Mouse (Mus musculus) myocyte (in vitro differentiated cells): ENCODE results near the gene Adamts18. TPM values are rescaled to one million over a fixed set of nuclear protein-coding genes. Genes with fewer than 3 reads are reported as not detected.

ENCODE experiments used
- H3K27me3 ChIP-seq: one replicate; pipeline ENCODE4 v1.6.1; 2011; ENCODE audit not compliant: control insufficient read depth, insufficient read depth, insufficient read length
- H3K36me3 ChIP-seq: one replicate; pipeline ENCODE4 v1.6.1; 2011; ENCODE audit not compliant: control insufficient read depth, insufficient read depth
- H3K4me2 ChIP-seq: one replicate; pipeline ENCODE4 v1.6.1; 2011; ENCODE audit warnings: low read depth, control low read depth
- H3K4me3 ChIP-seq: one replicate; pipeline ENCODE4 v1.5.1; 2011; ENCODE audit warnings: mild to moderate bottlenecking, control low read depth, moderate library complexity
- H3K79me2 ChIP-seq: one replicate; pipeline ENCODE4 v1.6.1; 2011; ENCODE audit not compliant: control insufficient read depth, insufficient read depth
- H3ac ChIP-seq: one replicate; pipeline ENCODE4 v1.6.1; 2011; ENCODE audit not compliant: control insufficient read depth, insufficient read length
- CEBPB ChIP-seq: IDR thresholded peaks from 2 replicates; pipeline ENCODE4 v1.6.1; 2011; ENCODE audit warnings: mild to moderate bottlenecking, moderate library complexity; ENCODE audit not compliant: poor library complexity, insufficient read depth, severe bottlenecking
- E2F4 ChIP-seq: IDR thresholded peaks from one replicate; pipeline ENCODE4 v1.6.1; 2011; ENCODE audit warnings: mild to moderate bottlenecking, control low read depth, moderate library complexity; ENCODE audit not compliant: insufficient read depth
- MAX ChIP-seq: IDR thresholded peaks from one replicate; pipeline ENCODE4 v1.6.1; 2011; ENCODE audit warnings: low read depth, mild to moderate bottlenecking, control low read depth
- MYOD1 ChIP-seq, 3 experiments: IDR thresholded peaks; one replicate each; pipeline ENCODE4 v1.6.1; 2011; ENCODE audit warnings: control low read depth in 2 of 3, low read depth in 2 of 3, mild to moderate bottlenecking in 2 of 3, moderate library complexity in 1 of 3; ENCODE audit not compliant: insufficient read length in 2 of 3, control insufficient read depth in 1 of 3
- MYOG ChIP-seq, 3 experiments: IDR thresholded peaks; one replicate each; pipeline ENCODE4 v1.6.1; 2011; ENCODE audit warnings: control low read depth in 2 of 3, low read depth in 2 of 3, mild to moderate bottlenecking in 2 of 3; ENCODE audit not compliant: insufficient read length in 2 of 3, control insufficient read depth in 1 of 3, insufficient read depth in 1 of 3
- POLR2A ChIP-seq: IDR thresholded peaks from one replicate; pipeline ENCODE4 v1.6.1; 2011; ENCODE audit warnings: low read depth, mild to moderate bottlenecking, control low read depth, moderate library complexity; ENCODE audit not compliant: insufficient read length
- POLR2AphosphoS2 ChIP-seq: IDR thresholded peaks from one replicate; pipeline ENCODE4 v1.6.1; 2011; ENCODE audit warnings: low read depth, control low read depth; ENCODE audit not compliant: insufficient read length
- REST ChIP-seq: IDR thresholded peaks from one replicate; pipeline ENCODE4 v1.6.1; 2011; ENCODE audit warnings: mild to moderate bottlenecking, control low read depth, moderate library complexity; ENCODE audit not compliant: insufficient read depth, insufficient read length
- SRF ChIP-seq: IDR thresholded peaks from one replicate; pipeline ENCODE4 v1.6.1; 2011; ENCODE audit warnings: low read depth; ENCODE audit not compliant: control insufficient read depth, insufficient read length
- TCF12 ChIP-seq: IDR thresholded peaks from one replicate; pipeline ENCODE4 v1.6.1; 2011; ENCODE audit warnings: mild to moderate bottlenecking, control low read depth; ENCODE audit not compliant: poor library complexity, insufficient read depth, severe bottlenecking
- TCF3 ChIP-seq: IDR thresholded peaks from one replicate; pipeline ENCODE4 v1.6.1; 2011; ENCODE audit warnings: low read depth, control low read depth; ENCODE audit not compliant: insufficient read length
- USF1 ChIP-seq: IDR thresholded peaks from one replicate; pipeline ENCODE4 v1.6.1; 2011; ENCODE audit warnings: low read depth, mild to moderate bottlenecking, control low read depth, moderate library complexity
- polyA plus RNA-seq: library from polyadenylated mRNA; unstranded; fragments of >200 nt; fragmentation: generic; extraction: Trizol; gene quantifications from one replicate; pipeline ENCODE4 v1.2.1, GENCODE M21; 2012; ENCODE audit warnings: missing spikeins

Gene Adamts18
- polyA plus RNA-seq, 1 experiment, result not detected

GRCm38 (mm10) chr8:113752349-113752748, 96.2 kb downstream of the Adamts18 start:
- no peak for TF ChIP-seq MYOD1 (IDR thresholded peaks at IDR 0.05; ENCODE audit: control insufficient read depth in 1 of 3, insufficient read length in 2 of 3, low read depth in 2 of 3)
- TF ChIP-seq E2F4, result no peak
- TF ChIP-seq CEBPB, result 0 out of 2 replicates have a peak, but pooled peaks have one; percentile 30
- no peak for TF ChIP-seq SRF
- no peak for TF ChIP-seq POLR2AphosphoS2
- no peak for TF ChIP-seq USF1
- no peak for TF ChIP-seq REST
- no peak for TF ChIP-seq POLR2A
- no peak for TF ChIP-seq TCF12
- no peaks in the 10 kb centered on the region for H3K79me2 ChIP-seq
- no peak overlapping the region for H3K4me3 ChIP-seq
- H3K4me2 ChIP-seq, result no peak overlapping the region
- no peaks in the 10 kb centered on the region for H3K27me3 ChIP-seq
- H3K36me3 ChIP-seq, result no peaks in the 10 kb centered on the region
- H3ac ChIP-seq, result no peak overlapping the region

DNA sequence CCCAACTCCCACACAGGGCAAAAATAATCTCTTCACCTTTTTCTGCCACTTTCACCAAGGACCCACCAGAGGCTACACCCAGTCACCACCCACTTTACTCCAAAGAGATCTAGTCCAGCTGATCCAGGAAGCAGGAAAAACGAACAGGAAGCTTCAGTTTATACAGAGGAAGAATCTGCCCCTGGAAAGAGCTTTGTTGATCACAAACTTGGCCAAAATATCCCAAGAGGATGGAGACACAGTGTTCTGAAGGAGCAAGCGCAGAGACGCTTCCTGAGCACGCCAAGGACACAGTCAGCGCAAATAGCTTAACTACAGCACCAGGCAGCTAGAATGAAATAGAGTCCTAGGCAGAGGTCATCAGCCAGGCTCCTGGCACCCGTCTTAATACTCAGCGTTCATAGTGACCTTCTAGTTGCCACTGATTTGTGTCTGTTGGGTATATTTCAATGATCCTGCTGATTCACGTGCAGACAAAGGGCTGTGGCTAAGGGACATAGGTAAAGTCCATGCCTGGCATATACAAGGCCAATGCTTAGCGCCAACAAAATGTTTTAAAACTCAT, 113.0 kb downstream of the Adamts18 start:
- no peaks in the 10 kb centered on the region for H3K36me3 ChIP-seq
- H3K79me2 ChIP-seq, result no peaks in the 10 kb centered on the region
- H3K4me3 ChIP-seq, result no peak overlapping the region
- H3K27me3 ChIP-seq, result no peaks in the 10 kb centered on the region
- H3ac ChIP-seq, result no peak overlapping the region
- TF ChIP-seq TCF12 (no peak), POLR2AphosphoS2 (no peak), POLR2A (no peak), TCF3 (no peak), USF1 (no peak), REST (no peak), MYOG (IDR thresholded peaks at IDR 0.05; ENCODE audit: control insufficient read depth in 1 of 3, insufficient read depth in 1 of 3, insufficient read length in 2 of 3, low read depth in 2 of 3) (no peak), E2F4 (no peak), CEBPB (no peak), SRF (no peak), MYOD1 (IDR thresholded peaks at IDR 0.05; ENCODE audit: control insufficient read depth in 1 of 3, insufficient read length in 2 of 3, low read depth in 2 of 3) (no peak), MAX (no peak)
- no peak overlapping the region for H3K4me2 ChIP-seq

DNA sequence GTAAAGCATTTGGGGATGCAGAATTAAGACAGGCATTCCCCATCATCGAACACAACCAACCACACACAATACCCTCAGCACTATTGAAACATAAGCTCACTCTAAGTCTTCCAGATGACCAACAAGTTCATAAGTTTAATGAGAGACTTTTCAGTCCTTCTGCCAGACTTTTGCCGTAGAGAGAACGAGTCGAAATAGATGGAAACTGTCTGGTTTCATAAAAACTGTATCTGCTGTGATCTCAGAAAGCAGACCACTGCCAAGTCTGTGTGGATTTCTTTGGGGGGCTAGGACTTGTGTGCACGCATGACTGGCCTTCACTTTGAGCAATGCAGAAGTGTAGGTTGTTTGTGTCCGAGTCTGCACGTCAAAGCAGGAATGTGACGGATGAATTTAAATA, 123.2 kb downstream of the Adamts18 start:
- H3K27me3 ChIP-seq, result no peaks in the 10 kb centered on the region
- no peak for TF ChIP-seq TCF3
- no peak for TF ChIP-seq MAX
- no peak for TF ChIP-seq TCF12
- no peak for TF ChIP-seq USF1
- no peak for TF ChIP-seq POLR2A
- TF ChIP-seq CEBPB, result no peak
- TF ChIP-seq MYOD1 (IDR thresholded peaks at IDR 0.05; ENCODE audit: control insufficient read depth in 1 of 3, insufficient read length in 2 of 3, low read depth in 2 of 3), result no peak
- no peak for TF ChIP-seq E2F4
- no peak for TF ChIP-seq POLR2AphosphoS2
- no peak for TF ChIP-seq REST
- no peak for TF ChIP-seq SRF
- no peak for TF ChIP-seq MYOG (IDR thresholded peaks at IDR 0.05; ENCODE audit: control insufficient read depth in 1 of 3, insufficient read depth in 1 of 3, insufficient read length in 2 of 3, low read depth in 2 of 3)
- no peak overlapping the region for H3K4me3 ChIP-seq
- no peak overlapping the region for H3K4me2 ChIP-seq
- H3K36me3 ChIP-seq, result no peaks in the 10 kb centered on the region
- no peaks in the 10 kb centered on the region for H3K79me2 ChIP-seq
- no peak overlapping the region for H3ac ChIP-seq

DNA sequence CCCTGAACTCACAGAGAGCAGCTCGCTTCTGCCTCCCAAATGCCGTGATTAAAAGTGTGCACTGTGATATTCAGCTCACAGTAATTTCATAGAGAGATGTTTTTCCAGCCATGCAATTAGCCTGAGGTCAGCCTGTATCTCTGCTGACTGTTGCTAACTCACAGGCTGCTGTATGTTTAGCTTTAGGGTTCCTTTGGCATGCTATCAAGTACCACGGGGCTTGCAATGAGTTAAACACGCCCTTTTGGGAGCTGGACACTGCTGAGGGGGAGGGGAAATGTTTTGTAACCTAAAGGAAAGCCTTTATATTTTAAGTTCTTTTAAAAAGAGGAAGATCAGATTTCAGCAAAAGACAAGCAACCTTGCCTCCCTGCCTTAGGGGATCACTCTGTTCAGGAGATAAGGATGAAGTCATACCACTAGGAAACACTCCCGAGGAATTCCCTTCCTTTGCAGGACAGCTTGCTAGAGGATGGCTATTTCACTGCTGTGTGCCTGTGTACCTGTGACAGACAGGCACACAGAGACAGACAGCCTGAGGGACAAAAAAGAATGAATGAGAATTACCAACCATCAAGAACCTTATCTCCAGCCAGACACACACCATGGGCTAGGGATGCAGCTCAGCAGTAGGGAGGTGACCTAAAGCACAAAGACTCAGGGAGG, 124.5 kb downstream of the Adamts18 start:
- Histone ChIP-seq H3ac (no peak overlapping the region), H3K4me2 (no peak overlapping the region), H3K4me3 (no peak overlapping the region), H3K79me2 (no peaks in the 10 kb centered on the region), H3K36me3 (no peaks in the 10 kb centered on the region), H3K27me3 (no peaks in the 10 kb centered on the region)
- TF ChIP-seq TCF3 (no peak), MYOG (IDR thresholded peaks at IDR 0.05; ENCODE audit: control insufficient read depth in 1 of 3, insufficient read depth in 1 of 3, insufficient read length in 2 of 3, low read depth in 2 of 3) (no peak), REST (no peak), POLR2AphosphoS2 (no peak), E2F4 (no peak), POLR2A (no peak), MYOD1 (IDR thresholded peaks at IDR 0.05; ENCODE audit: control insufficient read depth in 1 of 3, insufficient read length in 2 of 3, low read depth in 2 of 3) (no peak), CEBPB (no peak), MAX (no peak), USF1 (no peak), TCF12 (no peak), SRF (no peak)
